Mouse (Mus musculus): ENCODE results near the gene Meox2.
"Not testable (repeated sequence)": the region's sequence is repeated elsewhere in the genome, so short reads cannot be mapped to it uniquely, and the experiment has no call there.

Gene Meox2

GRCm38 (mm10) chr12:37108390-37108738 lies at the start of gene Meox2:
TSS of gene Meox2 (plus strand) at chr12:37108540.
- no peak for DNase-seq (ENCODE audit: extremely low spot score, low read depth, low spot score)

GRCm38 (mm10) chr12:37072636-37073035 lies 35.7 kb upstream of the Meox2 start:
- no peak for DNase-seq (ENCODE audit: extremely low spot score, low read depth, low spot score)

- DNase-seq (ENCODE audit: extremely low spot score, low read depth, low spot score) = no peak
These were observed 31.0 kb upstream of the Meox2 start for GRCm38 (mm10) chr12:37077308-37077707.

DNA sequence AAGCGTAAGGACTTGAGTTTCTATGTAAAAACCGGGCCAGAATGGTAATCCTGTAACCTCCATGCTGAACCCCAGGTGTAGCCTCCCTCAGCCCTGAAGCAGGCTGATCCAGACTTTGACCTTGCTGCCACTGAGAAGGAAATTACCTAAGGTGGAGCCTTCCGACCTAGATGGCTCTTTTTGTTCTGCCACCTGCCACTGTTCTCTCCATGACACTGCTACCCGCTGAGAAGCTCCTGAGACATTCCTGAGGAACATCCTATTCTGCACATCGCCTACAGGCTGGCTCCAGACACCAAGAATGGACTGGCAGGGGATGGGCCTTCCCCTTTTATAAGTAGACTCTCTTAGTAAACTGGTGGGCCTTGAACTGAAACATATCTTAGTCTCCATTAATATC lies 28.3 kb upstream of the Meox2 start:
- not testable (repeated sequence) for DNase-seq (ENCODE audit: extremely low spot score, low read depth, low spot score)

GRCm38 (mm10) chr12:37106541-37106940 lies 1.8 kb upstream of the Meox2 start:
- DNase-seq (ENCODE audit: extremely low spot score, low read depth, low spot score) = no peak

DNA sequence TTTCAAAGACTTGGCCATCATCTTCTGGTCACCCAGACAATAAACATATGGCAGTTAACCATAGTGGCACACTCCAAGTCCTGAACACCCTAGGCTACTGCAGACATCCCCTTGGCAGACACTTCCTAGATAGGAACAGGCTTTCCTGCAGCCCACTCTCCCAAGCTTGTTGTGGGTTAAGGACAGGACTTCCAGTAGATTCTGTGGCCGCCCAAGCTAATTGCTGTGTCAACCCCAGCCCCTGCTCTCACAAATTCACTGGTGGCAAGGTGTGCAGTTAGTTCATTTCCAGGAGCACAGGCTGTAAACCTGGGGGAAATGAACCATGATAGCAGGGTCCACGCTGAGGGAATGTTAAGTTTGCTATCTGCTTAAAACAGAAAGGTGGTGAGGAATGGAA lies 1.2 kb upstream of the Meox2 start:
- DNase-seq (ENCODE audit: extremely low spot score, low read depth, low spot score) = no peak

DNA sequence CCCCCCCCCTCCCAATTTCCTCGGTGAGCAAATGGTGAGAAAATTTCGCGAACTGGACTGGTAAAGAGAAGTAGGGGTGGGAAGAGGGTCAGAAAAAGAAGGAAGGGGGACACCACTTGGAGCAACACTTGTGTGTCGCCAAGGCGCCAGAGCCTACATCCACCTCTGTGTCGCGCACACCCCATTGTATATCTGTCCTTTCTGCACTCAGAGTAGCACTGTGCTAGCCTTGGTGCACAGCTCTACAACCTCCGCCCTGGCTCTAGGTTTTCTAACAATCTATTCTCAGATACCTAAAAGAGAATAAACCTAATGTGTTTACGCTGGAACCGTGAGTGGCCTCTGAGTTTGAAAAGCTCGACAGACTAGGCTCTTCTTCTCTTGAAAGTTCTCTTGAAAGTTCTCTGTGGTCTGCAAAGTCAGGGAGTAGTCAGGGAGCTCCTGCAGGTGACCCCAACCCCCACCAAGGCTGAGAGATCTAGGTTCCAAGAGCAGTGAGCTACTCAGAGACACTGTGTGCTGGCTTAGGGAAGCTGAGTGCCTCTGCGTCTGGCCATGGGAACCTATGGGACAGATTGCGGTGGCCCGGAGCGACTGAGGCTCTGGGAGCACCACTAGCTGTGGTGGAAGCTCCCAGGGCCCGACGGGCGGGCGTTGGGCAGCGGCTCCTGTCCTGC lies 489 bp upstream of the Meox2 start:
- no peak for DNase-seq (ENCODE audit: extremely low spot score, low read depth, low spot score)

- no peak for DNase-seq (ENCODE audit: extremely low spot score, low read depth, low spot score)
These were observed 606 bp downstream of the Meox2 start for GRCm38 (mm10) chr12:37108819-37109473.

- no peak for DNase-seq (ENCODE audit: extremely low spot score, low read depth, low spot score)
These were observed 1.2 kb downstream of the Meox2 start for GRCm38 (mm10) chr12:37109474-37110012.

- DNase-seq (ENCODE audit: extremely low spot score, low read depth, low spot score) = no peak
These were observed 2.6 kb downstream of the Meox2 start for GRCm38 (mm10) chr12:37110977-37111376.

- no peak for DNase-seq (ENCODE audit: extremely low spot score, low read depth, low spot score)
These were observed 10.9 kb downstream of the Meox2 start for GRCm38 (mm10) chr12:37119246-37119645.

DNA sequence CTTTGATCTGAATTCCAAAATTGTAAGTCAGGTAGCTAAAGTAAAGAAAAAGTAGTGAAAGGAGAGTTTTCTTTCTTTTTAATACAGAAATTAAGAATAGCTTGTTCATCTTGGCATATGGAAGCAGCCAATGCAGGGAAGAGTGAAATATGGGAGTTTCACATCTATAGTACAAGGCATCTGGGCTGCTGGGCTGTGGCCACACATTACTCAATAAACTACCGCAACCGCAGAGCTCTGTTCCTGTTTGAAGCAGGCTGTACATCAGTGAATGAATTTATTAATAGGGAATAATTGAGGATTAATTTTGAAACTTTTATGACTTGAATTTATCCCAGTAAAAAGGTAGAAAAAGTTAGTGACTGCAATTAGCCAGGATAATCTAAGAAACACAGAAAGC lies 15.4 kb downstream of the Meox2 start:
- no peak for DNase-seq (ENCODE audit: extremely low spot score, low read depth, low spot score)

DNA sequence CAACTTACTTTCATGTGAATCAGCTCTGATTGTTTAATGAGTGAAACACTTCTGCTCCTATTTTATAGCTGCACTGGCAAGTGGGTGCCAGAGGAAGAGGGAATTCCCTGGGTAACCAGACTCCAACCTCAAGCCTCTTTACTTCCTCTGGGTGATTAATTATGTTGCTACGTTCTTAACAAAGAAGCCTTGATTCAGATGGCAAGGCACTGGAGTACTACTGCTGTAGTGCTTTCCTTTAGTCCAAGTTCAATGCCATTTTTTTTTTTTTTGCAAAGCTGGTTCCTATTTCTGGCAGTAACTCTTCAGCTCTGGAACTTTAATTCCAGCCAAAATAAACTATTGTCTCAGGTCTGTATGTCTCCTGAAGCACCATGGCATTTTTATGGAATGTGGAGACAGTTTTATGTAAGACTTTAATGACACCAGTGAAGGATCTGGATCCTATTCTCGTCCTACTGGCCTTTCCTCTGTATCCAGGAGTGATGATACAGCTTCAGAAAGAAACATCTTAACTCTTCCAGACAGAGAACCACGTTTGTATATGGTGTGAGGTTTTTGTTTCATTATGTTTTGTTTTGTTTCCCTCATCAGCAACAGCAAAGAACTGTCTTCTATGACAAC lies 33.9 kb downstream of the Meox2 start:
- DNase-seq (ENCODE audit: extremely low spot score, low read depth, low spot score) = no peak

GRCm38 (mm10) chr12:37143879-37144278 lies 35.5 kb downstream of the Meox2 start:
- DNase-seq (ENCODE audit: extremely low spot score, low read depth, low spot score) = no peak

GRCm38 (mm10) chr12:37167742-37168141 lies 59.4 kb downstream of the Meox2 start:
- DNase-seq (ENCODE audit: extremely low spot score, low read depth, low spot score) = no peak

DNA sequence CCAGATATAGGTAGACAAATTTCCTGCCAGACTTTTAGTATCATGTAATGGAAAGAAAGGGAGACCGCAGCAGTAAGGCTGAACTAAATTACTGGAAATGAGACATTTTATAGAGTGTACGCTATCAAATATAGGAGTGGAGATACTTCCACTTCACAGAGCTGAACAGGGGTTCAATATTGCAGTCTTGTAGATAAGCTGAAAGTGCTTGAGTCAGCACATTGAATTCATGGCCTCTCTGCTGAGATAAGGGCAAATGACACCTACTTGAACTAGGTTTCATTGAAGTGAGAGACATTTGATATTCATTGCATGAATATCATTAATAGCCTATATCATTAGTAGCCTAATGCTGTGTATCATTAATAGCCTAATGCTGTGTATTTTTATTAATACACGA lies 65.0 kb downstream of the Meox2 start:
- no peak for DNase-seq (ENCODE audit: extremely low spot score, low read depth, low spot score)

DNA sequence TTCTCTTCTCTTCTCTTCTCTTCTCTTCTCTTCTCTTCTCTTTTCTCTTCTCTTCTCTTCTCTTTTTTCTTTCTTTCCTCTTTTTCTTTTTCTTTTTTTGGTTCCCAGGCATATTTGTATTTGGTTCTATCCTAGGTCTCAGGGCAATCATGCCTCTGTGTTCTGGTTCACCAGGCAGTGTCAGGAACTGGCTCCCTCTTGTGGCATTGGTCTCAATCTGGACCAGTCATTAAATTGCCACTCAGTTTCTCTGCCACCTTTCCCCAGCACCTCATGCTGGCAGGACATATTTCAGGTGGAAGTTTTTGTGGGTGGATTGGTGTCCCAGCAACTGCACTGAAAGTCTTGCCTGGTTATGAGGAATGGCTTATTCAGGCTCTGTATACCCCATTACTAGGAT lies 75.3 kb downstream of the Meox2 start:
- DNase-seq (ENCODE audit: extremely low spot score, low read depth, low spot score) = no peak

GRCm38 (mm10) chr12:37188940-37189488 lies 80.7 kb downstream of the Meox2 start:
- peak; percentile 41 for DNase-seq (ENCODE audit: extremely low spot score, low read depth, low spot score)
